Mouse (Mus musculus): ENCODE data around the gene Fam120a. TPM values are rescaled to one million over a fixed set of nuclear protein-coding genes. Genes with fewer than 3 reads are reported as not detected.
A peak's percentile ranks its signal among the peaks of the same experiment; 100 is the strongest.

Gene Fam120a
- polyA plus RNA-seq, 1 experiment, result 120 TPM

GRCm38 (mm10) chr13:48905458-48905857 lies 62.4 kb downstream of the Fam120a start:
- no peak for DNase-seq
- peaks cover 61% of the 10 kb centered on the region for H3K36me3 ChIP-seq (ENCODE audit: control insufficient read depth, insufficient read depth, low read length)

DNA sequence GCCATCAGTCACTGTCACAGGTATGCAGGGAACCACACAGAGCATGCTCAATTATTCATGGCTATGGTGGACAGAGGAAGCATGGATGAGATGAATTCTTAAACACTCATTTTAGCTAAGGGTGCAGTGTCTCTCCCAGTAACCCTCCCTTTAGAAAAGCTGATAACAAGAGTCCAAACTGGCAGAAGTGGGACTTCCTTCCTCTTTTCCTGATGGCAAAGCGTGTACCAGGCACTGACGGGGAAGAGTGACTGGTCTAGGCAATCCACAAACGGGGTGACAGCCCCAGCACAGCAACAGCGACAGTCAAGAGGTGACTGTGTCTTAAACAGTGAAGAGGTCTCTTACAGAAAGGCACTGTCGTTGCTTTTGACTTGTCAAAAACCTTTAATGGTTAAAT lies 72.4 kb downstream of the Fam120a start:
- Histone ChIP-seq H3K4me1 (replicated peaks; ENCODE audit: control insufficient read depth, insufficient read depth, low read length) (no peaks in the 10 kb centered on the region), H3K27ac (ENCODE audit: control insufficient read depth, insufficient read depth, low read length) (no peak overlapping the region), H3K4me3 (ENCODE audit: control insufficient read depth, insufficient read depth, low read length) (no peak overlapping the region), H3K36me3 (ENCODE audit: control insufficient read depth, insufficient read depth, low read length) (peaks cover 71% of the 10 kb centered on the region), H3K27me3 (ENCODE audit: control insufficient read depth, insufficient read depth, low read length) (no peaks in the 10 kb centered on the region)
- no peak for DNase-seq
- WGBS, result 73% methylated on average over 5 of the region's 5 CpGs
- no peak for TF ChIP-seq POLR2A (IDR thresholded peaks at IDR 0.05; ENCODE audit: control insufficient read depth, extremely low read depth, insufficient read depth, low read length, poor library complexity)
- TF ChIP-seq CTCF (IDR thresholded peaks at IDR 0.05; ENCODE audit: borderline replicate concordance, control insufficient read depth, extremely low read depth, insufficient read depth, low read length, poor library complexity), result no peak

More at GRCm38 (mm10) chr13:48905458-48905857, 62.4 kb downstream of the Fam120a start:
- TF ChIP-seq CTCF (IDR thresholded peaks at IDR 0.05; ENCODE audit: borderline replicate concordance, control insufficient read depth, extremely low read depth, insufficient read depth, low read length, poor library complexity) (no peak), POLR2A (IDR thresholded peaks at IDR 0.05; ENCODE audit: control insufficient read depth, extremely low read depth, insufficient read depth, low read length, poor library complexity) (no peak)
- 97% methylated on average over 2 of the region's 2 CpGs for WGBS
- no peaks in the 10 kb centered on the region for H3K27me3 ChIP-seq (ENCODE audit: control insufficient read depth, insufficient read depth, low read length)
- no peak overlapping the region for H3K4me3 ChIP-seq (ENCODE audit: control insufficient read depth, insufficient read depth, low read length)
- H3K27ac ChIP-seq (ENCODE audit: control insufficient read depth, insufficient read depth, low read length), result no peak overlapping the region
- no peaks in the 10 kb centered on the region for H3K4me1 ChIP-seq (replicated peaks; ENCODE audit: control insufficient read depth, insufficient read depth, low read length)

DNA sequence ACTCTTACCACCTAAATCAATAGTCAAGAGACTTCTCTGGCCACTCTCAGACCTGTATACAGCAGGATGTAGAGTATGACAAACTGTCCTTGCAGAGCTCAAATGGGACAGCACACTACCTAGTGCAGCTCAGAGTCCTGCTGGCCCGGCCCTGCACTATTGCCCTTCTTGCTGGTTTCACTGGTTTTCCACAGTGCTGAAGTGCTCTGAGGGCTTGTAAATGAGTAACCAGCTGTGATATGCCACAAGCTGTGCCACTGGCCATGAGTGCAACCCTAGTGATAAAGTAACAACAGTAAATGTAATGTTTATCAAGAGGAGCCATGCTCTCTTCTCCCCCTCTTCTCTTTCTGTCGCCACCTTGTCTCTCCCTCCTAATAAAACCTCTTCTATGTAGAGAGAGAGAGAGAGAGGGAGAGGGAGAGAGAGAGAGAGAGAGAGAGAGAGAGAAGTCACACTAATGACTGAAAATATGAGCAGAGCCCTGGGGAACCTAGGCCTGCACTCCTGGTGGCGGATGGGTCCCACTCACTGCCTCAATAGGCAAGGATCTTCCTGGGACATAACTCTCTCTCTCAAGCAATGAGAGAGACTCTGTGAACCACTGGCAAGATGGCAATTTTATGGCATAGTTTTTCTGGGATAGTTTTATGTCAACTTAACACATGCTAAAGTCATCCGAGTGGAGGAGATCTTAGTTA lies 77.4 kb downstream of the Fam120a start:
- H3K27ac ChIP-seq (ENCODE audit: control insufficient read depth, insufficient read depth, low read length), result no peak overlapping the region
- 93% methylated on average over 4 of the region's 4 CpGs for WGBS
- DNase-seq, result no peak
- TF ChIP-seq POLR2A (IDR thresholded peaks at IDR 0.05; ENCODE audit: control insufficient read depth, extremely low read depth, insufficient read depth, low read length, poor library complexity) (no peak), CTCF (IDR thresholded peaks at IDR 0.05; ENCODE audit: borderline replicate concordance, control insufficient read depth, extremely low read depth, insufficient read depth, low read length, poor library complexity) (no peak)
- H3K27me3 ChIP-seq (ENCODE audit: control insufficient read depth, insufficient read depth, low read length), result no peaks in the 10 kb centered on the region
- H3K4me1 ChIP-seq (replicated peaks; ENCODE audit: control insufficient read depth, insufficient read depth, low read length), result no peaks in the 10 kb centered on the region
- no peak overlapping the region for H3K4me3 ChIP-seq (ENCODE audit: control insufficient read depth, insufficient read depth, low read length)
- H3K36me3 ChIP-seq (ENCODE audit: control insufficient read depth, insufficient read depth, low read length), result peaks cover 83% of the 10 kb centered on the region

DNA sequence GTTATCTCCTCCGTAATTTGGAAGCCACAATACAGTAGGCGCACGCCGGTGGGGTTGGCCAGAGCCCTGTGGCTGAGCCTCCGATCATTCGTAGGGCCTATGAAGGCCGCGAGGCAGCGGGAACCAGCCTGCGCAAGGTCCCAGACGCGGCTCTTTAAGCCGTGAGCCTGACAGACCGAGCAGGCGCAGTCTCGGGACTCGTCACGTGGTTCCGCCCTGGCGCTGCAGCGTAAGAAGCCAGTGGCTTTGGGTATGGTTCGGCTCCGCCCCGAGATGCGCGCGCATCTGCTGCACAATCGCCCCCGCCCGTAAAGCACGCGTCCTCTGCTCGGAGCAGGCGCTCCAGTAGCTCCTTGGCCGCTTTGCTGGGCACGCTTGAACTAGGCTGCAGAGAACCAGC lies 89.3 kb downstream of the Fam120a start:
- Histone ChIP-seq H3K36me3 (ENCODE audit: control insufficient read depth, insufficient read depth, low read length) (peaks cover 36% of the 10 kb centered on the region), H3K27ac (ENCODE audit: control insufficient read depth, insufficient read depth, low read length) (peak overlapping the region; percentile 61), H3K4me1 (replicated peaks; ENCODE audit: control insufficient read depth, insufficient read depth, low read length) (peaks cover 2% of the 10 kb centered on the region), H3K4me3 (ENCODE audit: control insufficient read depth, insufficient read depth, low read length) (peak overlapping the region; percentile 48), H3K27me3 (ENCODE audit: control insufficient read depth, insufficient read depth, low read length) (no peaks in the 10 kb centered on the region)
- TF ChIP-seq POLR2A (IDR thresholded peaks at IDR 0.05; ENCODE audit: control insufficient read depth, extremely low read depth, insufficient read depth, low read length, poor library complexity) (peak; percentile 98), CTCF (IDR thresholded peaks at IDR 0.05; ENCODE audit: borderline replicate concordance, control insufficient read depth, extremely low read depth, insufficient read depth, low read length, poor library complexity) (peak; percentile 57; the same call in 1 of the 2 replicates)
- peak; percentile 98 for DNase-seq
- under 1% methylated on average over 36 of the region's 36 CpGs for WGBS

DNA sequence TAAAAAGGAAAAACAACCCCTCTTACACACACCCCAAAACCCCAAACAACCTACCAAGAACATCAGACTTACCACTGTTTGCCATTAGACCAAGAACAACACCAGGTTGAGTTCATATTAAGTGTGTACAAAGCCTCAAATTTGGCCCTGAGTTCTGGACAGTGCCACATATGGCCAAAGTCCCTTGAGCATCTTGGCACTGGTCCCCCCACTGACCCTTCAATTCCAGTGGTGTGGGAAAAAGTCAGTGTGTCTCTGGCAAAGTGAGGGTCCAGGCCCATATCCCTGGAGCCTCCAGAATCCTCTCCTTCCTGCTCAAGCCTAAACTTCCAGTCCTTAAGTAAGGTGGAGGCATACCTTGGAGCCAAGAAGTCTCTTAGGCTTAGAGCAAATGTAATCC lies 90.0 kb downstream of the Fam120a start:
- Histone ChIP-seq H3K4me3 (ENCODE audit: control insufficient read depth, insufficient read depth, low read length) (no peak overlapping the region), H3K36me3 (ENCODE audit: control insufficient read depth, insufficient read depth, low read length) (peaks cover 33% of the 10 kb centered on the region; the same call in 1 of the 2 replicates), H3K4me1 (replicated peaks; ENCODE audit: control insufficient read depth, insufficient read depth, low read length) (peaks cover 9% of the 10 kb centered on the region), H3K27me3 (ENCODE audit: control insufficient read depth, insufficient read depth, low read length) (no peaks in the 10 kb centered on the region), H3K27ac (ENCODE audit: control insufficient read depth, insufficient read depth, low read length) (peak overlapping the region; percentile 8; the same call in 1 of the 2 replicates)
- DNase-seq, result no peak
- no peak for TF ChIP-seq CTCF (IDR thresholded peaks at IDR 0.05; ENCODE audit: borderline replicate concordance, control insufficient read depth, extremely low read depth, insufficient read depth, low read length, poor library complexity)
- TF ChIP-seq POLR2A (IDR thresholded peaks at IDR 0.05; ENCODE audit: control insufficient read depth, extremely low read depth, insufficient read depth, low read length, poor library complexity), result no peak

DNA sequence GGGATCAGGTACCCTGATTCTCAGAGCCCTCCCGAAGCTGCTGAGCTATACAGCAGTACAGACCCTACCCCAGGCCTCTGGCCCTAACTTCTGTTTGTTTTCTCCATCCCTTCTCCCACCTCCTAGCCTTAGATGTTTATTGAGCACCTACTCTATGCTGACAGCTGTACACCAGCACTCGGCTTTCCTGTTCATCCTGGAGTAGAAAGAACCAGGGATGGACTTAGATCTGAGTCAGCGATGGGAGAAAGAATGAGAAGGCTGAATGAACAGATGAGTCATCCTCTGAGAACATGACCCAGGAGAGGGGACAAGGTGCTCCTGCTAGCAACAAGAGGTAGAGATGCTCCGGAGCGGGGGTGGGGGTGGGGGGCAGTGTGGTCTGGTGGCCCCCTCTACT lies 95.1 kb downstream of the Fam120a start:
- Histone ChIP-seq H3K4me3 (ENCODE audit: control insufficient read depth, insufficient read depth, low read length) (peak overlapping the region; percentile 80; the same call in 1 of the 2 replicates), H3K4me1 (replicated peaks; ENCODE audit: control insufficient read depth, insufficient read depth, low read length) (peaks cover 34% of the 10 kb centered on the region), H3K36me3 (ENCODE audit: control insufficient read depth, insufficient read depth, low read length) (peaks cover 16% of the 10 kb centered on the region; the same call in 1 of the 2 replicates), H3K27me3 (ENCODE audit: control insufficient read depth, insufficient read depth, low read length) (no peaks in the 10 kb centered on the region), H3K27ac (ENCODE audit: control insufficient read depth, insufficient read depth, low read length) (peak overlapping the region; percentile 47)
- DNase-seq, result no peak
- 81% methylated on average over 5 of the region's 5 CpGs for WGBS
- TF ChIP-seq CTCF (IDR thresholded peaks at IDR 0.05; ENCODE audit: borderline replicate concordance, control insufficient read depth, extremely low read depth, insufficient read depth, low read length, poor library complexity) (no peak), POLR2A (IDR thresholded peaks at IDR 0.05; ENCODE audit: control insufficient read depth, extremely low read depth, insufficient read depth, low read length, poor library complexity) (no peak)
